Mouse (Mus musculus) bone marrow macrophage, adult 2 months (primary cell): ENCODE data around the gene Selenos.

Experiments
- CTCF ChIP-seq: IDR thresholded peaks from 2 replicates; pipeline ENCODE4 v1.5.1; 2012; ENCODE audit warnings: low read depth, mild to moderate bottlenecking, low read length, moderate library complexity
- POLR2A ChIP-seq: IDR thresholded peaks from 2 replicates; pipeline ENCODE4 v1.6.1; 2012; ENCODE audit warnings: mild to moderate bottlenecking, low read depth, low read length, borderline replicate concordance

GRCm38 (mm10) chr7:66138878-66139277 is 59.4 kb downstream of the Selenos start:
- TF ChIP-seq POLR2A (no peak), CTCF (no peak)
